Mouse (Mus musculus): ENCODE measurements around the gene Mapk3.
"Not testable (repeated sequence)": the region's sequence is repeated elsewhere in the genome, so short reads cannot be mapped to it uniquely, and the experiment has no call there.

GRCm38 (mm10) chr7:126779101-126779500, 19.7 kb downstream of the Mapk3 start:
- not testable (repeated sequence) for TF ChIP-seq CTCF, EP300 (IDR thresholded peaks at IDR 0.05; ENCODE audit: low read depth)
